Mouse (Mus musculus) thymus, adult 2 months (tissue): ENCODE results near the gene Esm1. TPM values are rescaled to one million over a fixed set of nuclear protein-coding genes. Genes with fewer than 3 reads are reported as not detected.
A peak's percentile ranks its signal among the peaks of the same experiment; 100 is the strongest.
"Not testable (repeated sequence)": the region's sequence is repeated elsewhere in the genome, so short reads cannot be mapped to it uniquely, and the experiment has no call there.

Experiments
- DNase-seq: peaks from one replicate; pipeline ENCODE4 v3.0.0; 2021
- H3K27ac ChIP-seq: fragments of 200-500 bp; 2 replicates; pipeline ENCODE4 v1.5.1; 2012; ENCODE audit warnings: low read length, control low read depth; ENCODE audit not compliant: control insufficient read depth, insufficient read depth
- H3K27me3 ChIP-seq: fragments of 200-500 bp; 2 replicates; pipeline ENCODE4 v1.6.1; 2012; ENCODE audit warnings: mild to moderate bottlenecking, low read length, moderate library complexity, mixed read lengths; ENCODE audit not compliant: control insufficient read depth, insufficient read depth
- H3K36me3 ChIP-seq: fragments of 200-500 bp; 2 replicates; pipeline ENCODE4 v1.6.1; 2012; ENCODE audit warnings: mild to moderate bottlenecking, low read length, moderate library complexity; ENCODE audit not compliant: control insufficient read depth, insufficient read depth
- H3K4me1 ChIP-seq: fragments of 200-500 bp; replicated peaks from 2 replicates; pipeline ENCODE4 v1.6.1; 2012; ENCODE audit warnings: low read length; ENCODE audit not compliant: control insufficient read depth, insufficient read depth
- H3K4me3 ChIP-seq: fragments of 200-500 bp; 2 replicates; pipeline ENCODE4 v1.5.1; 2012; ENCODE audit warnings: mild to moderate bottlenecking, low read length, control low read depth, moderate library complexity; ENCODE audit not compliant: control insufficient read depth, insufficient read depth
- CTCF ChIP-seq: fragments of 200-500 bp; IDR thresholded peaks from 2 replicates; pipeline ENCODE4 v1.5.1; 2012; ENCODE audit warnings: mild to moderate bottlenecking, control low read depth, low read length, moderate library complexity, borderline replicate concordance; ENCODE audit not compliant: control insufficient read depth, poor library complexity, insufficient read depth; ENCODE audit errors: extremely low read depth
- POLR2A ChIP-seq: fragments of 200-500 bp; IDR thresholded peaks from 2 replicates; pipeline ENCODE4 v1.6.1; 2012; ENCODE audit warnings: mild to moderate bottlenecking, low read length, control low read depth, moderate library complexity; ENCODE audit not compliant: control insufficient read depth, poor library complexity, insufficient read depth; ENCODE audit errors: extremely low read depth
- WGBS: fragments of 180-500 bp; shearing (Covaris S2); methylation state at CpG from one replicate; pipeline ENCODE4 v1.1.7; 2018; 5-methylcytosine and 5-hydroxymethylcytosine counted together
- polyA plus RNA-seq: library from polyadenylated mRNA; depleted of rRNA; stranded (reverse); fragments of >200 nt; gene quantifications from 2 replicates; pipeline ENCODE4 v1.2.3, GENCODE M21; 2012

Esm1 gene
- polyA plus RNA-seq, 1 experiment, result 0.58 TPM

GRCm38 (mm10) chr13:113227076-113227475 lies 17.6 kb downstream of the Esm1 start:
- Histone ChIP-seq H3K4me3 (no peak overlapping the region), H3K36me3 (no peaks in the 10 kb centered on the region)
- 63% methylated on average over 4 of the region's 4 CpGs for WGBS

GRCm38 (mm10) chr13:113227666-113228463 lies 18.4 kb downstream of the Esm1 start:
- Histone ChIP-seq H3K36me3 (no peaks in the 10 kb centered on the region), H3K4me3 (no peak overlapping the region), H3K27me3 (no peaks in the 10 kb centered on the region), H3K4me1 (no peaks in the 10 kb centered on the region), H3K27ac (no peak overlapping the region)
- 88% methylated on average over 17 of the region's 17 CpGs for WGBS
- peak; percentile 28 for DNase-seq
- TF ChIP-seq CTCF, result no peak
- TF ChIP-seq POLR2A, result no peak

More at GRCm38 (mm10) chr13:113227076-113227475, 17.6 kb downstream of the Esm1 start:
- TF ChIP-seq CTCF, result no peak
- TF ChIP-seq POLR2A, result no peak
- Histone ChIP-seq H3K27ac (no peak overlapping the region), H3K4me1 (no peaks in the 10 kb centered on the region), H3K27me3 (no peaks in the 10 kb centered on the region)
- DNase-seq, result no peak

- WGBS, result 42% methylated on average over 6 of the region's 6 CpGs
- Histone ChIP-seq H3K36me3 (no peaks in the 10 kb centered on the region), H3K4me1 (peaks cover 11% of the 10 kb centered on the region), H3K27ac (no peak overlapping the region; the same call in 1 of the 2 replicates), H3K27me3 (no peaks in the 10 kb centered on the region), H3K4me3 (no peak overlapping the region)
- DNase-seq, result peak; percentile 16
- TF ChIP-seq CTCF, result no peak
- TF ChIP-seq POLR2A, result no peak
Observed at GRCm38 (mm10) chr13:113242129-113242528, 32.7 kb downstream of the Esm1 start.

GRCm38 (mm10) chr13:113245025-113245424 lies 35.6 kb downstream of the Esm1 start:
- no peak overlapping the region for H3K4me3 ChIP-seq
- no peak for TF ChIP-seq POLR2A
- H3K4me1 ChIP-seq, result peaks cover 11% of the 10 kb centered on the region
- H3K27me3 ChIP-seq, result no peaks in the 10 kb centered on the region
- no peak overlapping the region for H3K27ac ChIP-seq
- DNase-seq, result no peak
- WGBS, result 89% methylated on average over 8 of the region's 8 CpGs
- no peaks in the 10 kb centered on the region for H3K36me3 ChIP-seq

GRCm38 (mm10) chr13:113252580-113252979 lies 43.1 kb downstream of the Esm1 start:
- H3K36me3 ChIP-seq, DNase-seq, H3K27ac ChIP-seq, H3K4me1 ChIP-seq, H3K4me3 ChIP-seq, H3K27me3 ChIP-seq: not testable (repeated sequence)
- 98% methylated on average over 7 of the region's 7 CpGs for WGBS

GRCm38 (mm10) chr13:113256766-113257165 lies 47.3 kb downstream of the Esm1 start:
- Histone ChIP-seq H3K4me1 (no peaks in the 10 kb centered on the region), H3K4me3 (no peak overlapping the region), H3K27me3 (no peaks in the 10 kb centered on the region), H3K27ac (no peak overlapping the region), H3K36me3 (no peaks in the 10 kb centered on the region)
- WGBS, result 98% methylated on average over 2 of the region's 2 CpGs
- no peak for DNase-seq
- TF ChIP-seq POLR2A, result no peak
- TF ChIP-seq CTCF, result no peak

- peak; percentile 35 for DNase-seq
- no peaks in the 10 kb centered on the region for H3K27me3 ChIP-seq
- TF ChIP-seq POLR2A, result no peak
- peak; percentile 48; the same call in 1 of the 2 replicates for TF ChIP-seq CTCF
- H3K4me3 ChIP-seq, result no peak overlapping the region
- H3K4me1 ChIP-seq, result no peaks in the 10 kb centered on the region
- 77% methylated on average over 5 of the region's 5 CpGs for WGBS
- no peak overlapping the region for H3K27ac ChIP-seq
- no peaks in the 10 kb centered on the region for H3K36me3 ChIP-seq
Observed at GRCm38 (mm10) chr13:113257190-113257589, 47.7 kb downstream of the Esm1 start.
